Mouse (Mus musculus): ENCODE data around the gene Camk2n1.

The Camk2n1 gene

DNA sequence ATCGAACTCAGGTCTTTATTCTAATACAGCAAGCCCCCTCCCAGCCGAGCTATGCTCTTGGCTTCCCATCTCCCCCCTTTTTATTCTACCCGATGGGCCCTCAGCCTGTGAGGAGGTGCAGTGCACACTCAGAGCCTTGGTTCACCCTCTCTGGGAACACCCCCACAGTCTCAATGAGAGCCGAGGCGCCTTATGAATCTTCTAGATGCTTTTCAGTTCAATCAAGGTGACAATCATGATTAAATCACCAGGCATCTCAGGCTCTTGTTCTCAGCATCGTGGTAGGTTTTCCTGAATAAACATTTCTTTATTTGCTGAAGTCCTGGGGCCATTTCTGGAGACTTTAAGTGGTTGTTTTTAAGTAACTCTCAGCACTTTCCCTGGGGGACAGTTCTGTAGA lies 53.8 kb downstream of the Camk2n1 start:
- DNase-seq (ENCODE audit: extremely low read depth, low read depth, low spot score) = no peak
